Comparison of ENCODE assay signal across 1 mouse cellular context in the genomic region with DNA sequence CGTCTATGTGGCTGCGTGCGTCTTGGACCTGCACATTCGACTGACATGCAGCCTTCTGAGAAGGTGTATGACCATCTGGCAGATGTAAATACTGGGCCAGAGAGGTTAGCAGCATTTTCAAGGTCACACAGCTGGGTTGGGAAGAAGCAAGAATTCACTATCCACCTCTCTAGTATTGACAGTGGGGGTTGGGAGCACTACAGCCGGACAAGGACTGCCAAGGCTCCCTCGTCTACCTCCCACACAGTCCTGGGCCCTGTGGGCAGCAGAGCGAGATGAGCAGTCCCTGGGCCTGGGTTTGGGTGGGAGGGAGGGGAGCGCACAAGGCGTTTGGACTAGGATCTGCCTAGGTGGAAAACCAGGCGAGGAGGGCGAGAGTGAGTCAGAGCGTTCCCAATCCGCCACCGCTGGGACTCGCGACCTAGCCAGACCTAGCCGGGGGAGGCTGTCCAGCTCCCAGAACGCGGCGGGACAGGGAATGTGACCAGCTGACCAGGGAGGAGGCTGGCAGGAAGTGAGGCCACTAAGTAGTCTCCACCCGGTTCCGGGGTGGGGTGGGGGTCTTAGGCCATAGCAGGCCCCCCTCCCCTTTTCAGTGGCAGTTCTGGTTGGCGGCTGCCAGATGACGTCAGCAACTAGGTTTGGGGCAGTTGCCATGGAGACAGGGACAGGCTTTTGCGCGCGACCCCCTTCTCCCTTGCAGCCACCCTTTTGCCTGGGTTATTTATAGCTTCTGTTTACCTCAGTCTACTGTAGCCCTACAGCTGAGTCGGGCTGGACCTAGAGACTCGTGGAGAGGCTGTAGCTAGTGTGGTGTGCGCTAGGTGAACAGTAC.
TF ChIP-seq lines count a peak whose summit lies in the region.

No protein-coding gene starts in this region.

TF ChIP-seq in myocyte, 11 proteins besides CTCF, POLR2A, EP300 and RAD21:
- no peak for TF ChIP-seq SRF (IDR thresholded peaks at IDR 0.05; ENCODE audit: control insufficient read depth, insufficient read length, low read depth)
- peak; percentile 96 for TF ChIP-seq POLR2AphosphoS2 (IDR thresholded peaks at IDR 0.05; ENCODE audit: insufficient read length, low read depth)
- peak; percentile 59 for TF ChIP-seq USF1 (IDR thresholded peaks at IDR 0.05; ENCODE audit: low read depth)
- peak in 1 of 3 experiments; percentile 61 for TF ChIP-seq MYOG (IDR thresholded peaks at IDR 0.05; ENCODE audit: control insufficient read depth in 1 of 3, insufficient read depth in 1 of 3, insufficient read length in 2 of 3, low read depth in 2 of 3)
- TF ChIP-seq CEBPB (IDR thresholded peaks at IDR 0.05; ENCODE audit: insufficient read depth, poor library complexity, severe bottlenecking), result no peak
- TF ChIP-seq TCF12 (IDR thresholded peaks at IDR 0.05; ENCODE audit: insufficient read depth, poor library complexity, severe bottlenecking), result no peak
- TF ChIP-seq MAX (IDR thresholded peaks at IDR 0.05; ENCODE audit: low read depth), result no peak
- peak in 1 of 3 experiments; percentile 9 for TF ChIP-seq MYOD1 (IDR thresholded peaks at IDR 0.05; ENCODE audit: control insufficient read depth in 1 of 3, insufficient read length in 2 of 3, low read depth in 2 of 3)
- no peak for TF ChIP-seq TCF3 (IDR thresholded peaks at IDR 0.05; ENCODE audit: insufficient read length, low read depth)
- no peak for TF ChIP-seq E2F4 (IDR thresholded peaks at IDR 0.05; ENCODE audit: insufficient read depth)
- TF ChIP-seq REST (IDR thresholded peaks at IDR 0.05; ENCODE audit: insufficient read depth, insufficient read length), result no peak
TF ChIP-seq in myocyte: peak in this region for 4.
